Mouse (Mus musculus) yolk sac, embryonic 10.5 days (tissue): ENCODE measurements around the gene Slc20a1.

Experiments
- DNase-seq: peaks from one replicate; pipeline ENCODE4 v3.0.0-alpha.2; 2017; ENCODE audit warnings: low spot score

Gene Slc20a1

DNA sequence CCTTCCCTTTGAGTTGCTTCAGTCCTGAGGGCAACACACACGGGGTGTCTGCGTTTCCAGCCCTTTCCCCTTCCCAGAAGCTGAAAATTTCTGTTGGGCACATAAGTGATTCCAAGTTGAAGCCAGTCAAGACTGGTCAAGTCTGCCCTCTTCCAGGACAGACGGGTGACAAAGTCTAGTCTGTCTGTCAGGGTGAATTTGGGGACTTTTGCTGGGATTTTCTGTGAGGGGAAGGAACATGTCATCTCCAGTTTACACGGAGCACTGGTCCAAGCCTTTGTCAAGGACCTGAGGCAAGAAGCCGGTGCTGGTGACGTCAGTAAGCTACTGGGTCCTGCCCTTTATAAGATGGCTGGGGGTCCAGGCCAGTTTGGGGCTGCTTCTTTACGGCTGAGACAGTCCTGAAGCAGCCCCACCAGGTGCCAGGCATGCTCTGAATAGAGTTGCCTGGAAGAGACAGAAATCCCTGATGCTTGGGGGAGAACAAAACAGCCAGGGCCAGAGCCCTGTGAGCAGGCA lies 28.5 kb downstream of the Slc20a1 start:
- no peak for DNase-seq

DNA sequence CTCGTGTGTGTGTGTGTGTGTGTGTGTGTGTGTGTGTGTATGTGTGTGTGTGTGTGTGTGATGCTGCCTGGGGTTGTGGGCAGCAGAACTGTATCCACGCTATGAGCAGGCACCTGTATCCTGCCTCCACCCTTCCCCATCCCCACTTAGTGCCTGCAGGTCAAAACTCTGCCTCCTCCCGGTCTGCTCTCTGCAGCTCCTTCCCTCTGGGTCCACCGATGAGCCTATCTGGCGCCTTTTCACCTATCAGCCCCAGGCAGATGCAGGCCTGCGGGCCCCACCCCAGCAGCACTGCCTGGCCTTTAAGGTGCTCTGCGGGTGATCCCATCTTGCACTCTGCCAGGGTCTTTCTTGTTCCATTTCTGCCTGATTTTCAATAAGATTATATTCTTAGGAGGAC lies 29.1 kb downstream of the Slc20a1 start:
- DNase-seq: no peak

DNA sequence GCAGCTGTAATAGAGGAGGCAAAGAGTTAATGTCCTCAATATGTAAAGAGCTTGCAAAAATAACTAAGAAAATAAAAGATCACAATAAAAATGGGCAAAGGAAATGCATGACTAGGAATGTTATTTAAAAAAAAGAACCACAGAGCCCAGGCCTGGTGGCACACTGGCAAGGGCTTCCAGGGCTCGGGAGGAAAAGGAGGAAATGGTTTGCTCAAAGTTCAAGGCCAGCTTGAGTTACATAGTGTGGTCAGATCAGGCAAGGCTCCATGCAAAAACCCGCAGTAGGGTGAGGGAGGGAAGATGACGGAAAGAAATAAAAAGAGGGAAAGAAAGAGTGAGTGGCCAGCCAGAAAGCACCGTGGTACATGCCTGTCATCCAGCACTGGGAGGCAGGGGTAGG lies 30.0 kb downstream of the Slc20a1 start:
- DNase-seq: no peak

DNA sequence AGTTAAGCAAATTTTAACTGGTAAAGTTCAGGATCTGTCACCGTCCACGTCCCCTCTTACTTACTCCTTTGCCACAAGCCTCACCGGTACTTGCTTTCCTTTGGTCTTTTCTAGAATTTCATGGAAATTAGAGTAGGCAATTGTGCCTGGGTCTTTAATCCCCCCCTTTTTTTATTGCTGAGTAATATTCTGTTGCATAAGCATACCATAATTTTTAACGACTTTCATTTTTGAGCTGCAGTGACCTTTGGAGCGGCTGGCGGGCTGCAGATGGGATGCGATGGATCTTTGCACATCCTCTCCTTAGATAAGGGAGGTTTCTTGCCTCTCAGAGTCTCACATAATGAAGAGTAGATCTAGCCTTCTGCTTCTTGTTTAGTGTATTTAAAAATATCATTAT lies 30.8 kb downstream of the Slc20a1 start:
- no peak for DNase-seq

DNA sequence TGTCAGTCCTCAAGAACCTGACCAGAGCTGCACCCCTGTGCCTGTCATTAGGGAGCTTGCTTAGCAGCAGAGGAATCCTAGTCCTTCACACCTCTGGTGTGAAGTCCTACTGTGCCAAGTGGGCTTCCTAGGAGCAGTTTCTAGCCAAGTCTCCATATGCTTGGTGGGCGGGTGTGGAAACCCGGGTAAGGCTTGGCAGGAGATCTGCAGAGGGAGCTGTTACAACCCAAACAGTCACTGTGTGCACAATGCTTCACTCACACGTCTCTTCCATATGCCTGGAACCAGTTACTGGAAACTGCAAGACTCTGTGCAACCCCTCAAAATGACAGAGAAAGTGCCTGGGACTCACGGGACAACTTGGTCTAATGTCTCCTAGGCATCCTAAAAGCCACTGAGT lies 33.5 kb downstream of the Slc20a1 start:
- DNase-seq: no peak

DNA sequence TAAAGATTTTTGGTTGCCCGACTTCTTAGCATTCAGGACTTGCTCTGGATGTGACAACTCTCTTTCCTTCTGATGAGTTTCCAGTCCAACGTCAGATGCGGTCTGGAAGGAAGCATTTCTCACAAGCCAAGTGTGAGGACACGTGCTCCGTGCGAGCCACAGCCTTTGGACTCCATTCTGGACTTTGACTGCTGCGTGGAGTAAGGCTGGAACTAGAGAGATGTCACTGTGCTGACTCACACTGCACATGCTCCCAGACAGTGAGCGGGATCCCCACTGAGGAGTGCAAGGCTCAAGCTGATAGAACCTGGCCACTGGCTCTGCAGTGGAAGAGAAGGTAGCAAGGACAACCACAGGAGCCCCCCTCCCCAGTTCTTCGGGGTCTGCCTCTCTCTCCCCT lies 33.9 kb downstream of the Slc20a1 start:
- DNase-seq: peak; percentile 85

DNA sequence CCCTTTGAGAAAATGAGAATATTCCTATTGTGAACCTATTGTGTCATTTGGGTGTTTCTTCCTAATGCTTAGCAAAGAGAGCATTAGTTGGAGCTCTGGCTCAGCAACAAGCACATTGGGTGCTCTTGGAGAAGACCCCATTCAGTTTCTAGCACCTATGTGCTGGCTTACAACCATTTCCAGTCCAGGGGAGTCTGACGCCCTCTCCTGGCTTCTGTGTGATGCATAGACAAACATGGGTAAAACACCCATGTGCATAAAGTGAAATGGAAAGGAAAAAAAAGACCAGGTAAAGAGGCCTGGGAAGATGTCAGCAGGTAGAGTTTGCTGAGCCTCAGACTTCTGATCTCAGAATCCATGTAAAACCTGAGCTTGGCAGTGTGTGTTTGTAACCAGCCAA lies 34.7 kb downstream of the Slc20a1 start:
- no peak for DNase-seq

DNA sequence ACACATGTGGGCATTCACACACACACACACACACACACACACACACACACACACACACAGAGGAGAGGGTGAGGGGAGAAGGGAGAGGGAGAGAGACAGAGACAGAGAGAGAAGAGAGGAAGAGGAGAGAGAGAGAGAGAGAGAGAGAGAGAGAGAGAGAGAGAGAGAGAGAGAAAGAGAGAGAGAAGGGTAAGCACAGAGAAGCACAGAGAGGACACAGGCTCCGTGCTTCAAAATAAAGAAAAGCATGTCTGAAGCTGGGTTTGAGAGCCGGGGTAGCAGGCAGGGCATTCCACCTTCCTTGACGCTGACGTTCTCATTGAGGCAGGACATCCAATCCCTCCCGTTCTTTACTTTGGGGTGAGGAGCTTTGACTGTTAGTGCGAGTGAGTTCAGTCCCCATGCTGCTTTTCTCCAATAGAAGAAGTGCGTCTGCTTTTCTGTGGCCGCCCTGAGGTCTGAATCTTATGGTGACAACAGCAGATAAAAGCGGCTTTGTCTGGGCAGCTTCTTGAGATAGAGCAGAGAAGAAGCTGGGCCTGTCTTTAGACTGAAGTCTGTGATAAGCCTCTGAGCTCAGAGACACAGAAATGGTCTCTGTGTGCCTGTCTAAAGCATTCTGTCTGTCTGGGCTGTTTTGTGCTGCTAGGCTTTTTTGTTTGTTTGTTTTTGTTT lies 35.4 kb downstream of the Slc20a1 start:
- DNase-seq: no peak

DNA sequence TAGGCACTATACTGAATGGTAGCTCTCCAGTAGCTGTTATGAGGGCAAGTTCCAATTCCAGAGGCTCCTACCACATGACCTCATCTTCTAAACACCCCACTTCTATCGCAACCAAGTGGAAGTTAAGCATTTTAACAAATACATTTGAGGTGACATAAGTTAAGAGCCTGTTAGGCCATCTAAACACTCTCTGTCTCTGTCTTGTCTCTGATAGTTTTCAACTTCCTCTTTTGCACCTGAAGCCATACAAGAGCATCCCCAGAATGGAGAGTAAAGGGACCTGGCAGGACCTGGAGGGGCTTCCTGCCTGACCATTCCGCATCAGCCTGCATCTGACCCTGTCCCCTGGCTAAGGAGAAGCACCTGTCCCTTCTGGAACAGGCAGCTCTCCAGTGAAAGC lies 36.2 kb downstream of the Slc20a1 start:
- no peak for DNase-seq

DNA sequence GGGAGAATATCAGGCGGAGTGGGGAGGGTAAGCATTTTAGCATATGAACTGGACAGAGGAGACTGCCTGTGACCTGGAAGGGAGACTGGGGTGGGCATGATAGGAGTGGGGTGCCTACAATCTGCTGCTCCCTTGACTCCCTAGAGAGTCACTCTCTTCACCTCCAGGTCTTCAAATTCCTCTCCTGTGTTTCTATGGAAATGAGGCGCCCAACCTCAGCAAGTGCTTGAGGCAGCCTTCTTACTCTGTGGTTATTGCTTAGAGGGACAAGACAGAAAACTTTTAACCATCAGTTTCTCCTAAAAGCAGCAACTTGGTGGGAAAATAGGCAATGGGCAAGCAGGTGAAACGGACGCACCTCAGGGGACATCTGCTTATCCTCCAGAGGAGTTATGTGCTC lies 38.0 kb downstream of the Slc20a1 start:
- no peak for DNase-seq

DNA sequence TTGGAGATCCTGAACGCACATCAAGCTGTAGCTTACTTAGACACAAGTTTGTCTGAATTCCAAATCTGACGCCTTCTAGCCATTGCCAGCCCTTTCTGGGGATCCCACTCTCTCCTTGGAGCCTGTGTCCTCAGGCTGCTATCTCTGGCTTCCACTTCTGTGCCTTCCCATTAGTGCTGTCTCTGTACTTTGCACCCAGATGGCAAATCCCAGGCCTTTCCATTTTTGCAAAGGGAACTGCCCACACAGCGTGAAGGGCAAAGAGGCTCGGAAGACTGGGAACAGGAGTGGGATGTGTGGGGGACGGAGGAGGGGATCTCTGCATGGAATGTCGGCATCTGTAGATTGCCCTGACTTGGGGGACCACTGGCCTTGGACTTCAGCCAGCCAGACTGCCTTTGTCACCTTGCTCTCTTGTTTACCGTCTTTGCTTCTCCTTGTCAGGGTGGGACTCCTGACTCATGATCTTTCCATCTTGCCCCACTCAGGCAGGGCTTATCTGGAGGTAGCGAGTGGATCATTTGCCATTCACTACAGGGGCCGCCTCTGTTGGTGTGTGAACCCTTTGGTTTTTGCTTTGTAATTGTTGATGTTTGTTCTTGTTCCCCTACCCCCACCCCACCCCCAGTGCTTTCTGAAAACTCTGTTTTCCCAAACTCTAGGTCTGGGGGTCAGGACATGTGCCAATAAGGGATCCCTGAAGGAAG lies 42.3 kb downstream of the Slc20a1 start:
- DNase-seq: peak; percentile 79

DNA sequence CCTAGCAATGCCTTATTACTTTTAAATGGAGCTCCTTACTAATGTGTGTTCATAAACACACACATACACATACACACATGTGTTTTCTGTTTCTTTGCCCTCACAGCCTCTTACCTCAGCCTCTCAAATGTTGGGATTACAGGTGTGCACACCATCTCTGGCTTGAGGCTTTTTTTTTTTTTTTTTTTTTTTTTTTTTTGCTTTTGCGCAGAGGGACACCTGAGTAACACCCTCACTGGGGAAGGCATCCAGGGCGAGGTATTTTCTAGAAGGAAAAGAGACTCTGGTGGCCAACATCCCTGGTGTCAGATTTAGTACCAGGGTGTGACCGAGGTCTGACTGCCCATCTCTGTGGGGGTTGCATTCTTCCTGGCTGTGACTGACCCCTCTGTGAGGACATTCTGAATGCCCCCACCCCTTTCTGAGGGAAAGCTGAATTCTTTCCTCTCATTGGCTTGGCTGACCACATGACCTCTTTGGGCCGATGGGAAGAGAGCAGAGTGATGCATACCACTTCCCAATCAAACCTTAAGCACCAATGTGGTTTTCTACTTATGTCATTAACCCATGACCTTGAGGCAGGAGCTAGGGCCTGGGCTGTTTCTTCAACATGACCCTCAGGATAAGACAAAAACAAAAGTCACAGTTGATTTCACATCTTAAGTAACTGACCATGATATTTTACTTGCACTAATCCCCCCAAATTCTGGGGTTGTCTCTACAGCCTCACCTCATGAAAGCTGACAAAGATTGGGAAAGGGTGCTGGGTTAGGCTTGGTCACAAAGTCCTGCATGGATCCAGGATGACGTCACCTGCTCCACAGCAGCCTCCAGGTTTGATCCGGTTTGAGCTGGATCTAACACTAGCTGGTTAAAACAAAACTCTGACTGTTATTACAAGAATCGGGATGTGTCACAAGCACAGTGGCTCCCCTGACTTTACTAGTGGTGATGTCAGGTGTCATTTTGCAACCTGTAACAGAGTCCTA lies 43.6 kb downstream of the Slc20a1 start:
- DNase-seq: peak; percentile 64

DNA sequence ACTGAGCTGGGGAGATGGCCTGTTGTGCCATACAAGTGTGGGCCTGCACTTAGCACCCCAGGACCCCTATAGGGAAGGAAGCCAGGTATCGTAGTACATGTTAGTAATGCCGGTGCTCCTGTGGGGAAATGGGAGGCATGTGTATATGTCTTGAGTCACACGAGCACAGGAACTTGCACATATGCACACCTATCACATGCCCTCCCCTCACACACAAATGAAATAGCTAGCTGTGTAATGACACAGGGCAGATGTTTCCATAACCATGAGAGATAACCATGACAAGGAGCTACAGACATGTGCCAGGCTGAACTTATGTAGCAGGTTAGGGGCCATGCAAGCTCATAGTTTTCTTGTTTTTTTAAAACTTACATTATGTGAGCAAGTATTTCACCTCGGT lies 44.4 kb downstream of the Slc20a1 start:
- no peak for DNase-seq

DNA sequence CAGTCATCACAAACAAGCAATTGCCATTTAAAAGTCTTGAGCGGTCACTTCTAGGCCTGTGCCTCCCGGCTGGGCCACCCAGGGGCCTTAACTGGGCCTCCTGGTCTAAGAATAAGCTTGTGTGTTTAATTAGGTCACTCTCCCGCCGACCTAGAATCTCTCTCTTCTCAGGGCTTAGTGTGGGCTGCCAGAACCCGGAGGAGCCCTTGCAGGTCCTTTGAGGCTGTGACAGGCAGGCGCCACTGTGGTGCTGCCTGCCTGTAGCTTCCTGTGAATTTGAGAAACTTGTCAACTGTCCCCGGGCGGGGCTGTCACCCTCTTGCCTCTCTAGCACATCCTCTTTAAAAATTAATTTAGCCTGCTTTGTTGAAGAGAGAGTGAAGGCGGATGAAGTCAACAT lies 45.2 kb downstream of the Slc20a1 start:
- DNase-seq: no peak

DNA sequence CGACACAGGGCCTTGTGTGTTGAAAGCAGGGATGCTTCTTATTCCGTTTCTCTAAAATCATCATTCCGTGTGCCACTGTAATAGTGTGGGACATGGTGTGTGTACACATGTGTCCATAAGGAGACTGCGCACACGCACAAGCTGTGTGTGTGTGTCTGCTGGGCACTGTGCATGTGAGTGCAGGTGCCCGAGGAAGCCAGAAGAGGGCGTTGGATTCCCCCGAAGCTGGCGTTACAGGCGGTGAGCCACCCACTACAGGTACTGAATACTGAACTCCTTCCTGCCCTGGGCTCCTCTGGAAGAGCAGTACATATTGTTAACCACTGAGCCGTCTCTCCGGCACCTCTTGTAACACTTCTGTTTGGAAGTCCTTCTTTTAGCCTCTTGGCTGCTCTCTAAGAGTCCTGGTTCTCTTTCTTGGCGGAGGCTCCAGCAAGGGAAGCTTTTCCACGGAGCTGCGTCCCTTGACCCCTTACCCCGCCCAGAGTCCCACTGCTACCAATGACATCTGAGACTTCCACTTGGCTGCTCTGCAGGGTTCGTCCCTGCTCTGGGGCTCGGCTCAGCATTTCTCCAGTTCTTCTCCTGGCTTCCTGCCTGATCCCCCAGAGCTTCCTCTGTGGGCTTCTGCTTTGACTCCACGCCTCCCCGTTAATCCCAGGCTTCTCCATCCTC lies 46.0 kb downstream of the Slc20a1 start:
- DNase-seq: no peak

DNA sequence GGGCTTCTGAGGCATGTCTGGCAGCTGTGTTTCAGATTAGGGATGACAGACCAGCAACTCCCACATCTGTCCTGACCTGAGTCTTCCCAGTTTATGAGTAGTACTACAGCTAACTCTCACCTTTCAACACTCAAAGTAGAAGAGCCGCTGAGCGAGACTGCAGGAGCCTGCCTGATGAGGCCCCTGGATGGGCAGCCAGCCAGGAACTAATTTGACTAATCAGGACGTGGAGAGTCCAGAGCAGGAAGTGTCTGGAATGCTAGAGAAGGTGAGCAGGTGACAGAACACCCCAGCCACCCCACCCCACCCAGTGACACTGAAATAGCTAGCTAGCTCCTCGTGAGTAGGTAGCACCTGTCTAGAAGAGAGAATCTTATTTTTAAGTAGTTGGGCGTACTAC lies 47.1 kb downstream of the Slc20a1 start:
- no peak for DNase-seq

DNA sequence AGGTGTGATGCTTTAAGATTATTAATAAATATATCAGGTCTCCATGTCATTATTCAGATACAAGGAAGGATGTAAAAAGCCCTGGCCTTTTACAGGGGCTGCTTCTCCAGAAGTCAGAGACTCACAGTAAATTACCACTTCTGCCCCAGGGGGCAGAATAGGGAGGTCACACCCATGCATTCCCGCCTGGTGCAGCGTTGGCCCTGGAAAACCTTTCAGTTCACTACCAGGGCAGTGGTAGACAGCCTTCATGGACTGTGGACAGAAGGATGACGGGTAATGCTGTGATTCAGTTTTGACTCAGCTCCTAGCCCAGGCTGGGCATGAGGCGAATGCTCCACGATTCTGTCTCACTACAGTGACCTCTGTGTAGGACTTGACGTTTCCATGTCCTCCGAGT lies 47.9 kb downstream of the Slc20a1 start:
- DNase-seq: no peak

DNA sequence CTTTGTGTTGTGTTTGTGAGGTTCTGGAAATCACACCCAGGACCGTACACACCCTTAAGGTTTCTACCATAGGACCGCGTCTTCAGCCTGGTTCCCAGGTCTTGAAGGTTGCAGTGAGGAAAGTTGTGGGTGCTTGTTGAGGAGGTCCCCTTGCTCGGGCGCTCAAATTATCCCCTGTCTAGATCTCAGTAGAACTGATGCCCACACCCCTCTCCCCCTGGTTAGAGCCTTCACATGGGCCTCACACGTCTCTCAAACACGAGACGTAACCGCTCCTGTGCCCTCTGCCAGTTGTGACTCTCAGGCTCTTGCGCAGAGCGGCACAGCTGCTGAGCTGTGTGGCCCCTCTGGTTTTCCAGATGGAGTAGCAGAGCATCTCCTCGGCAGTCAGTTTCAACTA lies 48.4 kb downstream of the Slc20a1 start:
- DNase-seq: no peak

DNA sequence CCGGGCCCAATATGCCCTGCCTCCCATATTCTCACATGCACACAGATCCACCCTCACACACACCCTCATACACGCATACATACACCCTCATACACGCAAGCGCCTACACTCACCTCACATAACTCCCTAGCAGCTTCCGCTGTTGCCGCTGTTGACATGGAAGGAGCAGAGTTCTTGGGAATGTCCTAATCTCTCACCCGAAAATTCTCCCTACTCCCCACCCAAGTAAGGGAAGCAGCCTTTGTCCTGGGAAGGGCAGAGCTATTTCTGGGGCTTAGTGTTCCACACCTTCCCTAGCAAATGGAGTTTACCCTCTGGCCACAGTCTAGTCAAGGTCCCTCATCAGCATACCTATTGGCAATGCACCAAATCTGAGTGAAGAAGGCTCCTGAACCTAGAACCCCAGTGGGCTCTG lies 49.1 kb downstream of the Slc20a1 start:
- no peak for DNase-seq

DNA sequence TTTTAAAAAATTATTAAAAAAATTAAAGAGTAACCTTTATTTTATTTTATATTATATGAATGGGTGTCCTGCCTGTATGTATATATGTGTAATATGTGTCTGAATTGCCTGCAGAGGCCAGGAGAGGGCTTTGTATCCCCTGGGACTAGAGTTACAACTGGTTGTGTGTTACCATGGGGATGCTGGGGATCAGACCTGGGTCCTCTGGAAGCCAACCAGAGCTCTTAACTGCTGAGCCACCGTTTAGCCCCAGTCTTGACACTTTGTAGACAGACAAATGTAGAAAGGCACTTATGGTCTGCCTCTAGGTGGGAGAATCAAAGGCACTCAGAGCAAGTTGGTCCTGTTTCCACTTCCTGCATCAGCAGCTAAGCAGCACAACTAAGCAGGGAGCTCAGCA lies 50.8 kb downstream of the Slc20a1 start:
- DNase-seq: no peak

DNA sequence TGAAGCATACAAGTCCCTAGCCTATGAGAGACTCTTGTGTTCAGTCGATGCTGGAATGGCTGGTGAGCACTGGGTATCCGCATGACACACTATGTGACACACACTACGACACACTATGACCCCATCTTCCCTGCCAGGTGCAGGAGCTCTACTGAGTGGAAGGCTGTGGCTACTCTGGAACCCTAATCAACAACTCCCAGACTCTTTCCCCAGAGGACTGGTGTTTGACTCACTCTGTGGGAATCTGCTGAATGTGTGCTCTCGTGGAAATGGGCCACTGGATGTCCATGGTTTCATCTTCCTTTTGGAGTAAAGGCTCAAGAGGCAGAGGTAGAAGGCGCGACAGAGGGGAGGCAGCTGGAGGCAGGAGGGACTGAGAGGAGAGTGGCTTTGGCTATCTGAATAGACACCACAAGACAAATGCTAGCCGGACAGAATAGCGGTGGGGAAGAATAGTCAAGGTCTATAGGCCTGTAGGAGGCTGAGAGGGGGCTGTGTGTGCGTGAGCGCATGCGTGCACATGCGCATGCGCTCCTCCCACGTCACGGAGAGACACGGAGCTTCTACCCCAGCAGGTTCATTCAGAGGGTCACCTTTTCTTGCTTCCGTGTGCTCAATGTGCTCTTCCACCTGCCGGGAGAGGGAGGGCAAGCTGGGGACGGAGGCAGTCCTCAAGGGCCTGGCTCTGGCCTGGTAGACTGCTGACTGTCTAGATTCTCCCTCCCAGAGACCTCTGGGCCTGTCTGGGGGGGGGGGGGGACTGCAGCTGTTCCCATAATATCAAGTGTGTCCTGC lies 54.5 kb downstream of the Slc20a1 start:
- DNase-seq: no peak
